37 mouse cellular contexts compared by ENCODE assay signal in the genomic region with DNA sequence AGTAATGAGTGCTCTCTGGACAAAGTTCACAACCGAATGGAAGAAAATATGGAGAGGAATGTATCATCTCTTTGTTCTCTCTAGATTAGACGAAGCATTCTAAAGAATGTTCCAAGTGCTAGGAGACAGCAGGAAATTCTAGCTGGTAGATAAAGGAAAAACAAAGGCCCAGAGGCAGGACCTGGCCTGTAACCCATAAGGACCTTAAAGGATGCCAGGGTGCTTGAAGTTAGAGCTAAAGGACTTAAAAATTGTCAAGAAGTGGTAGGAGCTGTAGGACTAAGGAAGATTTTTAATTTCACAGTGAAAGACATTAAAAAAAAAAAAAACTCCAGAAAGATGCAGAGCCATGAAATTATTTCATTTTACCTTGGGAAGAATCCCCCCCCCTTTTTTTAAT. TPM values are rescaled to one million over a fixed set of nuclear protein-coding genes. Genes with fewer than 3 reads are reported as not detected.
"Had no signal": no experiment of that assay in that cellular context is flagged by ENCODE, and none has a peak within 500 bp of the region (broad histone marks: within the 10 kb centered on the region; RNA-seq: fewer than 3 reads in every experiment).

Gene Slc22a22, minus strand, starts transcription at position 101 of the 400 bp plus-strand sequence.

- ATAC-seq: liver, embryonic 12.5 days; liver, postnatal 0 days; lung, postnatal 0 days; midbrain, embryonic 13.5 days; midbrain, embryonic 15.5 days; midbrain, embryonic 16.5 days had no signal

- H3K4me1 ChIP-seq: limb, embryonic 10.5 days; limb, embryonic 12.5 days; limb, embryonic 13.5 days; limb, embryonic 15.5 days; liver, embryonic 12.5 days; liver, embryonic 13.5 days; liver, embryonic 15.5 days; lung, embryonic 15.5 days; megakaryocyte, embryonic 14.5 days; midbrain, embryonic 12.5 days; midbrain, embryonic 13.5 days; midbrain, embryonic 15.5 days had no signal

- H3K36me3 ChIP-seq: limb, embryonic 10.5 days; limb, embryonic 12.5 days; limb, embryonic 13.5 days; limb, embryonic 15.5 days; liver, embryonic 12.5 days; liver, embryonic 13.5 days; liver, embryonic 15.5 days; lung, embryonic 15.5 days; midbrain, embryonic 10.5 days; midbrain, embryonic 12.5 days; midbrain, embryonic 13.5 days; midbrain, embryonic 15.5 days had no signal

- H3K27me3 ChIP-seq: limb, embryonic 12.5 days; limb, embryonic 13.5 days; limb, embryonic 15.5 days; liver, embryonic 12.5 days; liver, embryonic 13.5 days; liver, embryonic 15.5 days; lung, embryonic 15.5 days; megakaryocyte, embryonic 14.5 days; midbrain, embryonic 12.5 days; midbrain, embryonic 13.5 days; midbrain, embryonic 15.5 days had no signal

- H3K4me2 ChIP-seq: limb, embryonic 12.5 days; limb, embryonic 13.5 days; limb, embryonic 15.5 days; liver, embryonic 11.5 days; liver, embryonic 12.5 days; liver, embryonic 13.5 days; liver, embryonic 15.5 days; lung, embryonic 14.5 days; lung, embryonic 15.5 days; midbrain, embryonic 11.5 days; midbrain, embryonic 12.5 days; midbrain, embryonic 13.5 days; midbrain, embryonic 15.5 days had no signal

- H3K9ac ChIP-seq: limb, embryonic 12.5 days; limb, embryonic 13.5 days; limb, embryonic 15.5 days; liver, embryonic 12.5 days; liver, embryonic 13.5 days; liver, embryonic 14.5 days; liver, embryonic 15.5 days; liver, postnatal 0 days; lung, embryonic 14.5 days; lung, embryonic 15.5 days; midbrain, embryonic 12.5 days; midbrain, embryonic 13.5 days; midbrain, embryonic 15.5 days had no signal

- DNase-seq: left cerebral cortex, postnatal 4 days; liver; liver, embryonic 13.5 days; liver, postnatal 0 days; lung, adult 18-20 months; lung, adult 2 months; lung, embryonic 14.5 days; lung, postnatal 10 days; lung, postnatal 14 days; lung, postnatal 36 days; lung, postnatal 4 days; midbrain, embryonic 14.5 days had no signal

- H3K4me3 ChIP-seq: left cerebral cortex, adult 2 months; limb, embryonic 10.5 days; limb, embryonic 12.5 days; limb, embryonic 13.5 days; limb, embryonic 15.5 days; liver, embryonic 12.5 days; liver, embryonic 13.5 days; liver, embryonic 15.5 days; lung, embryonic 15.5 days; megakaryocyte, embryonic 14.5 days; midbrain, embryonic 10.5 days; midbrain, embryonic 12.5 days; midbrain, embryonic 13.5 days; midbrain, embryonic 15.5 days; myocyte had no signal

- H3K9me3 ChIP-seq: limb, embryonic 10.5 days; limb, embryonic 12.5 days; limb, embryonic 13.5 days; limb, embryonic 15.5 days; liver, embryonic 12.5 days; liver, embryonic 13.5 days; liver, embryonic 15.5 days; lung, embryonic 15.5 days; megakaryocyte, embryonic 14.5 days; midbrain, embryonic 10.5 days; midbrain, embryonic 13.5 days; midbrain, embryonic 15.5 days had no signal

- H3K27ac ChIP-seq: left cerebral cortex, adult 2 months; limb, embryonic 10.5 days; limb, embryonic 12.5 days; limb, embryonic 13.5 days; limb, embryonic 15.5 days; liver, embryonic 12.5 days; liver, embryonic 13.5 days; liver, embryonic 14.5 days; liver, embryonic 15.5 days; lung, embryonic 15.5 days; macrophage; midbrain, embryonic 10.5 days; midbrain, embryonic 12.5 days; midbrain, embryonic 13.5 days; midbrain, embryonic 15.5 days had no signal

RNA-seq across cellular contexts. Expression of gene Slc22a22, which starts in this region (rescaled TPM):
- polyA plus RNA-seq: limb, embryonic 10.5 days; limb, embryonic 11.5 days; limb, embryonic 12.5 days; limb, embryonic 13.5 days; limb, embryonic 15.5 days; liver, adult 2 months; liver, embryonic 11.5 days; liver, embryonic 12.5 days; liver, embryonic 13.5 days; liver, embryonic 14.5 days; liver, embryonic 15.5 days; liver, embryonic 16.5 days; liver, postnatal 0 days; lung, embryonic 14.5 days; lung, embryonic 15.5 days; lung, embryonic 16.5 days; lung, postnatal 0 days; macrophage; midbrain, embryonic 10.5 days; midbrain, embryonic 11.5 days; midbrain, embryonic 12.5 days; midbrain, embryonic 13.5 days; midbrain, embryonic 14.5 days; midbrain, embryonic 15.5 days; midbrain, embryonic 16.5 days; midbrain, postnatal 0 days; myocyte had no signal
